Mouse (Mus musculus): Measurements from ENCODE around the gene Ntn1.
A peak's percentile ranks its signal among the peaks of the same experiment; 100 is the strongest.

Ntn1 gene

GRCm38 (mm10) chr11:68400727-68401219 is at the start of gene Ntn1:
Gene Ntn1, minus strand, starts transcription at chr11:68400823.
- no peak for DNase-seq (ENCODE audit: low spot score in 2 of 2)

GRCm38 (mm10) chr11:68448356-68448755 is 47.7 kb upstream of the Ntn1 start:
- DNase-seq (ENCODE audit: low spot score in 2 of 2): no peak

DNA sequence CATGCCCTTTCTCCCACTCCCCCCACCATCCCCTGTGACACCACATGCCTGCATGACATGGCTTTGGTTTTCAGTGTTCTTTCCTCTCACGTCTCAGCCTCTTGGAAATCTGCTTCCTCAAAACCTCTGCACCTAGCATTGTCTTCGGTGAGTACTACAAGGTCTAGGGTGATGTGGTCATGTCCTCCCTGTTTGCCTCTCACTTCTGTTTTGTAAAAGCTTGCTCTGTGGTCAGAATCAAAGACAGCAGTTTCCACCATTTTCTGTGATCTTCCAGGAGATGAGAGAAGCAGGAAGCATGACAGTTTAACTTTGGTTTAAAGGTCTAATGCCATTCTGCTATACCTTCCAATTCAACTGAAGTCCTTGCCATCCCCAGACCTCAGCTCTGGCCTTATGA is 46.6 kb upstream of the Ntn1 start:
- DNase-seq (ENCODE audit: low spot score in 2 of 2): no peak

DNA sequence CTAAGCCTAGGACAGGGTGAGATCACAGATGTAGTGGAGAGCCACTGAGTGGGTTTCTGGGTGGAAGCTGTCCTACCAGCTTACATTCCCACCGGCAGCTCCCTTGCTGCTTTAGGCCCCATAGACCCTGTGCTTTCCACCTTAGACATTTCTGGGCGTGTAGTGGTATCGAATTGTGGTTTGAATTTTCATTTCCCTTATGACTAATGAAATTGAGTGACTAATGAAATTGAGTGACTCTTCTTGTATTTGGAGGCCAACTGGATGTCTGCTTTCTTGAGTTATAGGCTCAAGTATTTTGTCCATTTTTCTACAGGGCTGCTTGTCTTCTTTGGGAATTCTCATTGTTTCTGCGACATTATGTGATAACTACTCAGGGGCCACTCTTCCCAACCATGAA is 45.9 kb upstream of the Ntn1 start:
- DNase-seq (ENCODE audit: low spot score in 2 of 2): no peak

DNA sequence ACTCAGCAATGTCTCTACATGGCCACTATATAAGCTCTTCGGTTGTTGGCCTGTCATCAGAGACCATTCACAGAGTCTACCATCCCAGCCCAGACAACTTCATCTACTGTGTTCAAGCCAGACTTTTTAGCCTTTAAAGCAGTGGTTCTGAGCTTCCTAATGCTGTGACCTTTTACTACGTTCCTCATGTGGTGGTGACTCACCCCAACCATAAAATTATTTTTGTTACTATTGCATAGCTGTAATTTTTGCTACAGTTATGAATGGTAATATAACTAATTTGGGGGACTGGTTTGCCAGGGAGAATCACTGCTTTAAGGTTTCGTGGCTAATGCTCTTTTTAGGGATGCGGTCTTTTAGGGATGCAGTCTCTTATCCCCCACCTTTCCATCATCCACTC is 45.3 kb upstream of the Ntn1 start:
- no peak for DNase-seq (ENCODE audit: low spot score in 2 of 2)

GRCm38 (mm10) chr11:68442983-68443638 is 42.5 kb upstream of the Ntn1 start:
- no peak for DNase-seq (ENCODE audit: low spot score in 2 of 2)

GRCm38 (mm10) chr11:68442346-68442745 is 41.7 kb upstream of the Ntn1 start:
- DNase-seq (ENCODE audit: low spot score in 2 of 2): no peak

- no peak for DNase-seq (ENCODE audit: low spot score in 2 of 2)
Observed at GRCm38 (mm10) chr11:68440965-68441364, 40.3 kb upstream of the Ntn1 start.

- DNase-seq (ENCODE audit: low spot score in 2 of 2): no peak
Observed at GRCm38 (mm10) chr11:68440100-68440499, 39.5 kb upstream of the Ntn1 start.

- no peak for DNase-seq (ENCODE audit: low spot score in 2 of 2)
Observed at GRCm38 (mm10) chr11:68436376-68436775, 35.8 kb upstream of the Ntn1 start.

- DNase-seq (ENCODE audit: low spot score in 2 of 2): no peak
Observed at GRCm38 (mm10) chr11:68435601-68436000, 35.0 kb upstream of the Ntn1 start.

- DNase-seq (ENCODE audit: low spot score in 2 of 2): no peak
Observed at GRCm38 (mm10) chr11:68434697-68435096, 34.1 kb upstream of the Ntn1 start.

DNA sequence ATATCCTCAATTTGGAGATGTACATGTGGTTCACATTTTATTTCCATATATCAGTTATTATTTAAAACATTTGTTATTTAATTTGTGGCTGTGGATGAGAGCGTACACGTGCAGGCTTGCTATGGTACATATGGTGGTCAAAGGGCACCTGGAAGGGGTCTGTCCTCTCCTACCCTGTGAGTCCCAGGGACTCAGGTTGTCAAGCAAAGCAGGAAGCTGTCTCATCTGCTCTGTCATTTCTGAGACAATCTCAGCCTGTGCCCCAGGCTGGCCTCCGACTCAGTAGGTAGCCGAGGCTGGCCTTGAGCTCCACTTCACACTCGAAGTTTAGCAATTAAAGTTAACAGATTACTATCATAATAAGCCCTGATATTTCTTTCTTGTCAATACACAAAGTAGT is 32.9 kb upstream of the Ntn1 start:
- DNase-seq (ENCODE audit: low spot score in 2 of 2): no peak

- peak; percentile 34 to 50 for DNase-seq (ENCODE audit: low spot score in 2 of 2)
Observed at GRCm38 (mm10) chr11:68432361-68433021, 31.9 kb upstream of the Ntn1 start.

GRCm38 (mm10) chr11:68431699-68432360 is 31.2 kb upstream of the Ntn1 start, which contains the start of gene Pik3r5:
Gene Pik3r5, plus strand, starts transcription at chr11:68432121.
- DNase-seq (ENCODE audit: low spot score in 2 of 2): peak; percentile 91 to 94

DNA sequence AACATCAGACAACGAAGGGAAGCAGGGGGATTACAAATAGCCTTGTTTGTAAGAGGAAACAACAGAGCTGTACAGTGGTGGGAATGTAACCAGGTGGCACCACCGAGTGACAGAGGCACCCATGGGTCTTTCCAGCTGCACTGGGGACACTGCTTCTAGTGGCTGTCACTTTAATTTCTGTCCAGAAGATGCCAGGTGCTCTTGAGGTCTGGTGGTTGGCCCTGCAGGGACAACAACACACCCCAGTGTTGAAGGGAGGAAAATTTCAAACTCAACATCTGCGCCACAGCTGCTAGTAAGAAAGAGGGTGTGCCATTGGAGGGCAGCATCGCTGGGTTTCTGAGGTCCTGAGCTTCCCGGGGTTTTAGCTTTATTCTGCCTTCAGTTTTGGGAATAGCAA is 30.0 kb upstream of the Ntn1 start:
- DNase-seq (ENCODE audit: low spot score in 2 of 2): peak; percentile 63 to 70

- DNase-seq (ENCODE audit: low spot score in 2 of 2): peak; percentile 35 to 47
Observed at GRCm38 (mm10) chr11:68427083-68427570, 26.5 kb upstream of the Ntn1 start.

- no peak for DNase-seq (ENCODE audit: low spot score in 2 of 2)
Observed at GRCm38 (mm10) chr11:68425492-68426315, 25.1 kb upstream of the Ntn1 start.

DNA sequence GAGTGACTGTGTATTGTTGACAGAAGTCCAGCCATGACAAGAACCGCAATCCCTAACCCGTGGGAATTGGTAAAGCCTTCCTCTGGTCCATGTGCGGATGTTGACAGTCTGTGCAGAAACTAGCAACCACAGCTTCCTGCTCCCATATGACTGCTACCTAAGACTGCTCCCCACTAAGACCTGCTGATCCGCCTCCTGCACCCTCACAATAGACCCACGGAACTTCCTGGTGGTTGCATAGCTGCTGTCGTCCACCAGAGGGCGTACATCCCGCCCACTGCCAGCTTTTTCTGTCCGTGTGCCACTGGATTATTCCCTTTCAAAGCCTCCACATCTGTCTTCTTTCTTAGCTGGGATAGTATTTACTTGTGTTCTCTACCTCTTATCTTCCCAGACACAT is 17.2 kb upstream of the Ntn1 start:
- peak; percentile 80 to 81 for DNase-seq (ENCODE audit: low spot score in 2 of 2)

DNA sequence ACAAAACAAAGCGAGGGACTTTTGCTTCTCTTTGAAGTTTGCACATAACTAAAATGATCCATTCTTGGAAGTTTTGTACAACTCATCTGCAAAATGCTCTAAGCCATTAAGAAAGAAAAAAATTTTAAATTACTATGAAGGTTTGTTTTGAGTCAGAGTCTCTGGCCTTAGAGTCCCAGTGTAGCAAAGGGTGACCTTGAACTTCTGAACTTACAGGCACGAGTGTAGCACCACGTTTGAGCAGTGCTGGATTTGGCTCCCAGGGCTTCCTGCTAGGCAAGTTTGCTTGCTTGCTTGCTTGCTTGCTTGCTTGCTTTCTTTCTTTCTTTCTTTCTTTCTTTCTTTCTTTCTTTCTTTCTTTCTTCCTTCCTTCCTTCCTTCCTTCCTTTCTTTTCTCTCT is 16.4 kb upstream of the Ntn1 start:
- DNase-seq (ENCODE audit: low spot score in 2 of 2): no peak

DNA sequence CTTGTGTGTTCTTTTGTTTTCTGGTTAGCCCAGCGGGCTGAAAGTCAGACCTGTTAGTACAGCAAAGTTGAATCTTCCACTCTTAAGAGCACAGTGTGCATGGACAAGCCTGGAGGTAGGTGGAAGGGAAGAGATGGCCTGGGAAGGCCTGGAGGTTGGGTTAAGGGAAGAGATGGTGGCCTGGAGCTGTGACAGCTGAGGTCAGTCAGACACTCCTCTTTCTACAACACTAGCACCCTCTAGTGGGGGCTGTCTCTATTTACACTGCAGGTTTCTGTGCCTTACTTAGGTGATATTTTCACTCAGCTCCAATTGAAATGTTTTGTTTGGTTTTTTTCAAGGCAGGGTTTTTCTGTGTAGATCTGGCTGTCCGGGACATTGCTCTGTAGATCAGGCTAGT is 7.5 kb upstream of the Ntn1 start:
- DNase-seq (ENCODE audit: low spot score in 2 of 2): peak; percentile 66 to 91

All from thymus, postnatal 10 days (tissue).